Mouse (Mus musculus): Measurements from ENCODE around the gene Gstt2.

DNA sequence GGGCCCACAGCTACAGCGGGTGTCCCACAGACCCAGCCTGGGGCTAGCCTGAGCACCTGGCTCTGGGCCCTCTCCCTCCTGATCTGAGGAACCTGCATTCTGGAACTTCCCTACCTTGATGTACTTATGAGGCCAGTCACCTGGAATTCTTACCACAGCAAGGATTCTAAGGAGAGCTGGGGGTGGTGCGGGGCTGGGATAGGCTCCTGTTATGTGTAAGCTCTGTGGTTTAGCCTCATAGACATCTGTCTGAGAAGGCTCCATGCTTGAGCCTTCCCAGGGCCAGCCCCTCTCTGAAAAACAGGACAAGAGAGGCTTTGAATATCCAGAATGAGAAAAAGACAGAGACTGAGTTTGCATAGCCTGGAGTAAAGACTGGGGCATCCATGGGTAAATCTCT lies 14.8 kb downstream of the Gstt2 start, which contains the start of gene Gstt4:
- no peak for TF ChIP-seq CTCF (IDR thresholded peaks at IDR 0.05; ENCODE audit: extremely low read depth, insufficient read length, insufficient replicate concordance, low read depth, low read length)
- TF ChIP-seq POLR2A (IDR thresholded peaks at IDR 0.05; ENCODE audit: low read depth, low read length) = no peak

Data from small intestine, adult 2 months (tissue).